Mouse (Mus musculus): ENCODE data around the gene Ephx3.

Ephx3 gene

GRCm38 (mm10) chr17:32173166-32173565, 16.2 kb downstream of the Ephx3 start:
- no peak for DNase-seq (ENCODE audit: low read depth, low spot score)

DNA sequence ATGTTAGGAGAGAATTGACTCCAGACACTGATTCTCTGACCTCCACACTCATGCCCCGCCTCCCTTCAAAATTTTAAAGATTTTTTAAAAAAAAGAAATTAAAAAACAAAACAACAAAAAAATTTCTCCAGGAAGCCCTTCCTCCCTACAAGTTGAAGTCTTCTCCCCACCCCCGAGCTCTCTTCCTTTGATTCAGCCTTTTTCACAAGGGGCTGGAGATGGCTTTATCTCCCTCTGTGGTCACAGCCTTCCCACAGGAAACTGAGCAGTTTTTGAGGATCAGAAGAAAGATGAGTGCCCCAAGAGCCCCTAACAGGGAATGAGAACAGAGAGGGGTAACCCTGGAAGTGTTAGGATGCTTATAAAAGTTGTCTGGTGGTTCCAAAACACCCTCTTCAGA, 16.9 kb downstream of the Ephx3 start:
- DNase-seq (ENCODE audit: low read depth, low spot score) = no peak

GRCm38 (mm10) chr17:32169518-32170225, 19.7 kb downstream of the Ephx3 start:
- no peak for DNase-seq (ENCODE audit: low read depth, low spot score)

- peak; percentile 79 for DNase-seq (ENCODE audit: low read depth, low spot score)
Measured at GRCm38 (mm10) chr17:32166687-32167086, 22.7 kb downstream of the Ephx3 start, which contains the start of gene Notch3. Notch3 (minus strand) TSS chr17:32166852.

DNA sequence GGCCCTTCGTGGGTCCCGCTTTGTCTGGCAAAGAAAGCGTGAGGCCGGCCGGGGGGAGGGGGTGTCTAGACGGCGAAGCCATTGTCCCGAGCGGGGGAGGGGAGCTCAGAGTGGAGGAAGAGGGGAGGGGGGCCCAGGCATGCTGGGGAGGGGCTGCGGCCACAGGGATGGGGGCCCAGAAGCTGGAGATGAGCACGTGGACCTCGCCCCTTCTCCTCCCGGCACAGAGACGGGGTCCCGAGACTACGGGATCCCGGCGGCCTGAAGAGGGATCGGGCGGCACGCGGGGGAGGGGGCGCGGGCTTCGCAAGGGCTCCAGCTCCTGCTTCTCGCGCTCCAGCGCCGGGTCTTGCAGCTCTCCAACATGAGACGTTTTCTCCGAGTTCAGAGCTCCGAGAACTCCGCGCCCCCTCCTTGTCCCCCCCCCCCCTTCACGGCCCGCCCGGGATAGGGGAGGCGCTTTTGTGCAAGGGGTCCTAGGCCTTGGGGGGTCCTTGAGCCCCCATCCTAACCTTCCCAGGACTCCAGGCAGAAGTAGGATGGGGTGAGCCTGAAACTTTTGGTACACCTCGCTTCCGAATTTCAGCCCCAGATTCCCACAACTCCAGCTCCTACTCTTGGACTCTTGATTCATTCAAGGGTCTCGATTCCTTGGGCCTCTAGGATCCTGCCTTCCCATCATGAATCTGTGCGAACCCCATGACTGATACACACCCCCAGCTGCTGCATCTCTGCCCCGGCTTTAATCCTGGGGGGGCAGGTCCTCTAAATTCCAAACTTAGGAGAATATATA, 23.4 kb downstream of the Ephx3 start:
- peak; percentile 86 for DNase-seq (ENCODE audit: low read depth, low spot score)

- DNase-seq (ENCODE audit: low read depth, low spot score) = no peak
Measured at GRCm38 (mm10) chr17:32165266-32165802, 24.0 kb downstream of the Ephx3 start.

- DNase-seq (ENCODE audit: low read depth, low spot score) = no peak
Measured at GRCm38 (mm10) chr17:32164780-32165179, 24.6 kb downstream of the Ephx3 start.

DNA sequence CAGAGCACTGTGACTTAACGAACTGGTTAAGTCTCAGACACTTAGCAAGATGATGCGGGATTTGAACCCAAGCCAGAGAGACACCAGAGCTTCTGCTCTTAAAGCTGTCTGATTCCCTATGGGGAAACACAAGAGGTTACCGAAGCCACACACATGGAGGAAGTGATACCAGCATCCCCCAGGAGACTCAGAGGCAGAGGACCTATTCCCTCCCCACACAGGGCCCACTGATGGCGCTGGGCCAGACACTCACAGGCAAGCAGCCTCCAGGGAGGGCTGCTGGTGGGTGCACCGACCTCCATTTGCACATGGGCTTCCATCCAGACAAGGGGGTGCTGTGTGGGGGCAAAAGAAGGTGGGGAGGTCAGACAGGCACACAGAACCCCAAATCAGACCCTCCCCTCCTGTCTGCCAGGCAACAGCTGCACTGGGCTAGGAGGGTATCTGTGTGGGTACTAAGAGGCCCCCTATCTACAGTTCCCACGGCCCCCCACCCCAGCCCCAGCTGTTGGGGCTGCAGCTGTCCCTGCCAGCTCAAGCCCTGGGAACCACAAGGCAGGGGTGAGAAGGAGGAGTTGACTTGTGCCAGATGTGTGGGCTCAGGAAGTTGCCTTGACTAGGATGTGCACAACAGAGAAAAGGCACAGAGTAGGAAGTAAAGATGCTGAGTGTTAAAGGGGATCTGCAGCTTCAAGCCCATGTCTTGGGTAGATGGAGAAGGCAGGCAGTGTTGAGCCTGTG, 25.3 kb downstream of the Ephx3 start:
- DNase-seq (ENCODE audit: low read depth, low spot score) = no peak

GRCm38 (mm10) chr17:32162112-32162850, 27.1 kb downstream of the Ephx3 start:
- DNase-seq (ENCODE audit: low read depth, low spot score) = peak; percentile 72

DNA sequence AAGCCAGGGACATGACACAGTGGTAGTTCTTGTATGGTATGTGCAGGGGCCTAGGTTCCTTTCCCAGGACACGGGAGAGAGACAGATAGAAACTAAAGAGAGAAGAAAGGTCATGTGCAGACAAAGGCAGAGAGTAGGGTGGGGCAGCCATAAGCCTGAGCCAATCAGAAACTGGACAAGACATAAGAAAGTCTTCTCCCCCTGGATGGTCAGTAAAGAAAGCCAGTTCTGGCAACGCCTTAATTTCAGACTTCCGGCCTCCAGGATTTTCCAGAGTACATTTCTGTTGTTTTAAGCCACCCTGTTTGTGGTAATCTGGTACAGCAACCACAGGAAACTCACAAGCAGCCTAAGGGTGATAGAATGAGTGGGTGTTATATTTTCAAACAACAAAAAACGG, 28.5 kb downstream of the Ephx3 start:
- DNase-seq (ENCODE audit: low read depth, low spot score) = no peak

DNA sequence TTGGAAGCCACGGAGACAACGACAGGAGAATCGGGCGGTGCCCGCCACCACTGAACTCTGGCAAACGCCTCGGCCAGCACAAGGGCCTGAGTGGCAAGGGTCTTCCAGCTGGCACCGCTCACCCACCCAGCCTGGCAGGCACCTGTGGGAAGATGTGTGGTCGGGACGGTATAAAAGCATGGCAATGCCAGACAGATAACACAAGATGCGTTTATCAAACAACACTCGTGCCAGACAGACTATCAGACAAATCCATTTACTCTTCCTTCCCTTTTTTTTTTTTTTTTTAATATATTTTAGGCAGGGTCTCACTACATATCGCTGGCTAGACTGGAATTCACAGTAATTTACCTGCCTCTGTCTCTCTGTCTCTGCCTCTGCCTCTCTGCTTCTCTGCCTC, 30.5 kb downstream of the Ephx3 start:
- DNase-seq (ENCODE audit: low read depth, low spot score) = no peak

GRCm38 (mm10) chr17:32146718-32147117, 42.6 kb downstream of the Ephx3 start:
- no peak for DNase-seq (ENCODE audit: low read depth, low spot score)

DNA sequence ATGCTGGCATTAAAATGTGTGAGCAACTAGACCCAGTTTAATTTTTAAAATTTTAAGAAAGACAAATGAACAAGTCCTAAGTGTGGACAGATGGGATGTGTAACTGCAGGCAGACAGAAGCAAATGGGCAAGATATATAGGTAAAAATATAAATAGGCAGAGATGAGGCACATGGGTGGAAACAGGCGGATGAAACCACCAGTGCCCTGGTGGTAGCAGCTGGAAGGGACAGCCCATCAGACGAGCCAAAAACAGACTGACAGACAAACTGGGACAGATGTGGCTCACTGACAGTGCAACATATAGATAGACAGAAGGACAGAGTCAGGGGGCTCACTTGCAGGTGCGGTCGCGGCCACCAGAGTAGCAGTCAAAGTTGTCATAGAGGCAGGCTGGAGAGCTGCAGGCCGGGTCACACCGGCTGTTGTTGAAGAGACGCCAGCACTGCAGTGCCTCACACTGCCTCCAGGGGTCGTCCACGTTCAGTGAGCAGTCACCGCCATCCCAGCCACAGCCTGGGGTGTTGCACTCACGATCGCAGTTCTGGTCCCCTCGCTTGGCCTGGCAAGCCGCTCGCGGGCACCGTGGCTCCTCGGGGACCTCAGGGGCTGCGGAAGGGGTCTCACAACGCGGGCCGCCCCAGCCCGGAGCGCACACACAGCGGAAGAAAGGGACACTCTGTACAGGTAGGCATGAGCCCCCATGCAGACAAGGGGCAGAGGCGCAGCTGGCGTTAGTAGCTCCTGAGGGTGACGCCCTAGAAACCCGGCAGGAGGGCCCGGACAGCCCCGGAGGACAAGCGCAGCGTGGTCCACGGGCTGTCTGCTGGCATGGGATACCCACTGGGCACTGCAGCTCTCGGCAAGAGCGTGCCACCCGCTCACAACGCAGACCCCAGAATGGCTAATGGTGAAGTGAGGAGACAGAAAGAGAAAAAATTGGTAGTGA, 46.2 kb downstream of the Ephx3 start:
- peak; percentile 86 for DNase-seq (ENCODE audit: low read depth, low spot score)

- DNase-seq (ENCODE audit: low read depth, low spot score) = no peak
Measured at GRCm38 (mm10) chr17:32142234-32142633, 47.1 kb downstream of the Ephx3 start.
